Mouse (Mus musculus) spleen, adult 10 weeks (tissue): ENCODE measurements around the gene Kank4. TPM values are rescaled to one million over a fixed set of nuclear protein-coding genes. Genes with fewer than 3 reads are reported as not detected.

Experiments used
- polyA plus RNA-seq: library from polyadenylated mRNA; stranded (reverse); fragments of 350-450 nt; fragmentation: Illumina TruSeq; extraction: RNeasy Lipid Tissue Mini Kit (QIAGEN cat#74804); gene quantifications from one replicate; pipeline ENCODE4 v1.2.3, GENCODE M21; 2015; ENCODE audit warnings: low replicate concordance; ENCODE audit not compliant: insufficient read depth

Gene Kank4
- 0.25 TPM for polyA plus RNA-seq

DNA sequence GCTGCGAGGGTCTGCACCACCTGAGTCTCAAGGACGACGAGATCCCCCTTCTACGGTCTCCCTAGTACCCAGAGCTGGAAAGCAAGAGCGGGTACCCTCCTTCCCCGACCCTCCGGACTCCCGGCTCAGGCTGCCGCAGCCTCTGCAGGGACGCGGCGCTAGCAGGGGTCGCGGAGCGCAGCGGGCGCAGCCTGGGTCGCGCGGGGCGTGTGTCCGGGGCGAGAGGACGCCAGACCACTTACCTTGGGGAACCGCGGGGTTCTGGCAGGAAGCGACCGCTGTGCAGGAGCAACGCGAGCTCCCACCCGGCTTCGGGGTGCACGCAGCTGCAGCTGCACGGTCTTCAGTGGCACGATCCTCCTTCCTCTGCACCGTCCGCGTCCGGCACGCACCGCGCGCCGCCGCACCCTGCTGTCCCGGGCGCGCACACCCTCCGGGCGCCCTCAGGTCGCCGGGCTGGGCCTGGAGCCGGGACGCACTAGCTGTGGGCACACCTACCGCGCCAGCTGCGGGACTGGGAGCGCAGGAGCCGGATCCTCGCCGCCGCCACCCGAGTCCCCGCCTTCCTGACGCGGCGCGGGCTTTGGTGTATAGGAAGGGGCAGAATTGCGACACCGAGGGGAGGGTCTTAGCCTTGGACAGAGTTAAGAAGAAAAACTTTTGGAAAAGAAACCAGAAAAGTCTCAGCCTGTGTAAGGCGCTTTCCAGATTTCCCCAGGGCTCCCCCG is at the start of gene Kank4:
Gene Kank4, minus strand, starts transcription at position 354 of the 728 bp plus-strand sequence.

DNA sequence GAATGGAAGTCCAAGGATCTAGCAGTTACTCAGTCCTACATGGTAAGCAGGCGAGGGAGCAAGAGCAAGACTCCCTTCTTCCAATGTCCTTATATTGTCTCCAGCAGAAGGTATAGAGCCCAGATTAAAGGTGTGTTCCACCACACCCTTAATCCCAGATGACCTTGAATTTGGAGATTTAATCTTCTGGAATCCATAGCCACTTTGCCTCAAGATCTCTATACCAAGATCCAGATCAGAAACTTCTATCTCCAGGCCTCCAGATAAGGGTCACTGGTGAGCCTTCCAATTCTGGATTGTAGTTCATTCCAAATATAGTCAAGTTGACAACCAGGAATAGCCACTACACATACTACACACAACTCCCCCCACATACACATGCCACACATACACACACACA is 6.4 kb upstream of the Kank4 start, which contains the start of gene I0C0044D17Rik:
Gene I0C0044D17Rik, minus strand, starts transcription at position 101 of the 400 bp plus-strand sequence.

DNA sequence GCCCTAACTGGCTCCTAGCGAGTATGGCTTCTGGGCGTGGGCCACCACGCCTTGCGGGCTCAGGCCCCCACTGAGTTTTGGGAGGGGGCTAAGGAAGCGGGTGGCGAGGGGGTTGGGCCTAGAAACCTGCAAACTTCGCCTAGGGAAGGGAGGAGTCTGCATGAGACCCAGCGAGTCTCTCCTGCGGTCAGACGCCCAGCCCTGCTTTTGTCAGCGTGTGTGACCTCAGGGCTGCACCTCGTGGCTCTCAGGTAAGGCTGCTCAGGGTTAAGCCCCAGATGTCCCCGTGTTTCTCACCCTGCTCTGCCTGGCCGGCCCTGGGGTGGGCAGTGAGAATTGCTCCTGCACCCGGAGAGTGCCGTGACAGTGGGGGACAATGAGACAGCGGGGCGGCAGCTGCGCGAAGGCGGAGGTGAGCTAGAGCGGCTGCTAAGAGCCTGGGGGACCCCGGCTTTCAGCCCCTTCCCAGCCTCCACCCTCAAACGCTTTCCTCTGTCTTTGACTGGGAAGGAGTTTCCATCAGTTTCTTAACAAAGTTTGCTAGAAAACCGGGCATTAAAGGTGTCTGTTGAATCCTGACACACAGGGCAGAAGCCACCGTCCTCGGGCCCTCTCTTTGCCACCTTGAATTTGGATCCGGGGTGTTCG is 90.6 kb downstream of the Kank4 start, which contains the start of gene L1td1:
Gene L1td1, plus strand, starts transcription at position 145 of the 648 bp plus-strand sequence.

Other genes with a start within 250 kb of the Kank4 start
- gene L1td1, start 90.8 kb downstream of the Kank4 start, polyA plus RNA-seq: not detected
- gene I0C0044D17Rik, start 6.3 kb upstream of the Kank4 start, polyA plus RNA-seq: not detected
- gene Usp1, start 106.3 kb upstream of the Kank4 start, polyA plus RNA-seq: 77.5 TPM
- gene Angptl3, start 213.4 kb upstream of the Kank4 start, polyA plus RNA-seq: 1.6 TPM